Mouse (Mus musculus): ENCODE data around the gene Ccl26.

DNA sequence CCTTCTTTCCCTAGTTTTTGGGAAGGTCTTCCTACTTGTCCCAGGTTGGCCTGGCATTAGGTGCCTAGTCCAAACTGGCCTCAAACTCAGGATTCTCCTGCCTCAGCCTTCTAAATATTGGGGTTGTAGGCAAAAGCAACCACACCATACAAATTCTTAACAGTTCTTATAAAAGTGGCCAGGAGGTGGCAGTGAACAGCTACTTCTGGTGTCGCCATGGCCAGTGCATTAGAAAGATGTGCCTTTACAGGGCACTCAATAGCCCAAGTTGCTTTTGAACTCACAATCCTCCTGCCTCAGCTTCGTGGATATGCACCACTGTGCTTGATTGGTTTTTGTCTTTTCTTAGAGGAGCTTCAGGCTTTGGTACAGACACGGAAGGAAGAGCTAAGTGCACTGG, 12.5 kb downstream of the Ccl26 start:
- no peak for TF ChIP-seq CTCF (IDR thresholded peaks at IDR 0.05; ENCODE audit: borderline replicate concordance, control insufficient read depth, extremely low read depth, insufficient read depth, low read length, poor library complexity)
- no peak for TF ChIP-seq POLR2A (IDR thresholded peaks at IDR 0.05; ENCODE audit: control insufficient read depth, extremely low read depth, insufficient read depth, low read length, poor library complexity)
